Mouse (Mus musculus) kidney, postnatal 25 days (tissue): ENCODE data around the gene Me3.

Experiments
- DNase-seq, 2 experiments: peaks; one replicate each; pipeline ENCODE4 v3.0.0; 2021; ENCODE audit warnings: mixed read lengths in 2 of 2

Gene Me3

GRCm38 (mm10) chr7:89748415-89748814 is 116.2 kb downstream of the Me3 start:
- DNase-seq = peak; percentile 32 to 37

GRCm38 (mm10) chr7:89749183-89749582 is 117.0 kb downstream of the Me3 start:
- no peak for DNase-seq

GRCm38 (mm10) chr7:89766678-89767508 is 134.7 kb downstream of the Me3 start:
- DNase-seq = no peak

- DNase-seq = no peak
These were observed 137.1 kb downstream of the Me3 start for GRCm38 (mm10) chr7:89769106-89769896.

- no peak for DNase-seq
These were observed 137.8 kb downstream of the Me3 start for GRCm38 (mm10) chr7:89770021-89770420.

- DNase-seq = no peak
These were observed 140.7 kb downstream of the Me3 start for GRCm38 (mm10) chr7:89772906-89773305.

- DNase-seq = peak; percentile 30 to 58
These were observed 141.2 kb downstream of the Me3 start for GRCm38 (mm10) chr7:89773352-89773921.

GRCm38 (mm10) chr7:89773926-89774325 is 141.7 kb downstream of the Me3 start:
- DNase-seq = no peak

GRCm38 (mm10) chr7:89775848-89776247 is 143.7 kb downstream of the Me3 start:
- no peak for DNase-seq

GRCm38 (mm10) chr7:89781391-89781790 is 149.2 kb downstream of the Me3 start:
- DNase-seq = no peak

- peak in 1 of 2 experiments; percentile 44 for DNase-seq
These were observed 155.5 kb downstream of the Me3 start for GRCm38 (mm10) chr7:89787735-89788134.

- DNase-seq = no peak
These were observed 160.4 kb downstream of the Me3 start for GRCm38 (mm10) chr7:89792576-89792975.

- DNase-seq = no peak
These were observed 163.2 kb downstream of the Me3 start for GRCm38 (mm10) chr7:89795366-89795765.

GRCm38 (mm10) chr7:89796351-89796801 is 164.2 kb downstream of the Me3 start:
- no peak for DNase-seq

- DNase-seq = no peak
These were observed 166.3 kb downstream of the Me3 start for GRCm38 (mm10) chr7:89798358-89799020.

- no peak for DNase-seq
These were observed 170.3 kb downstream of the Me3 start for GRCm38 (mm10) chr7:89802447-89802846.

- no peak for DNase-seq
These were observed 171.8 kb downstream of the Me3 start for GRCm38 (mm10) chr7:89803966-89804365.

GRCm38 (mm10) chr7:89809400-89809799 is 177.2 kb downstream of the Me3 start:
- DNase-seq = no peak

- DNase-seq = no peak
These were observed 196.4 kb downstream of the Me3 start for GRCm38 (mm10) chr7:89828436-89829065.

GRCm38 (mm10) chr7:89829201-89829600 is 197.0 kb downstream of the Me3 start:
- peak; percentile 37 to 40 for DNase-seq

- DNase-seq = no peak
These were observed 201.3 kb downstream of the Me3 start for GRCm38 (mm10) chr7:89833521-89833920.

GRCm38 (mm10) chr7:89835566-89835965 is 203.4 kb downstream of the Me3 start:
- no peak for DNase-seq
